Mouse (Mus musculus): Measurements from ENCODE around the gene Fbxo31.

DNA sequence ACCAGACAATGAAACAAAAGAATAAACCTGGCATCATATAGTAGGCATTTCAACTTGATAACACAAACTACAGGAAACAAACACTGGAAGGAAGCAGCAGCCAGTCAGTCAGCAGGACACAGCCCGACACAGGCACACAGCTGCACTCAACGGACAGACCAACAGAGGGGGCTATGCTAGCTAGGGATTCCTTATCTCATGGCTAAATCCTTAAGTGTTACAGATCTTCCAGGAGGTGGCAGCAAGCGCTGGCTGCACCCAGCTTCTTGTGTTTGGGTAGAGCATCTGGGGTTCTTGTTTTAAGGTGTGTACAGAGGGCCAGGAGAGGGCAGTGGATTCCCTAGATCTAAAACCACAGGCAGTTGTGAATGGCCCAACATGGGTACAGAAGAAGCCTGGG is 24.3 kb upstream of the Fbxo31 start:
- TF ChIP-seq CTCF (IDR thresholded peaks at IDR 0.05; ENCODE audit: low read depth, low read length) (peak; percentile 81), POLR2A (IDR thresholded peaks at IDR 0.05; ENCODE audit: borderline replicate concordance, low read depth, low read length) (no peak)
